Mouse (Mus musculus): ENCODE data around the gene Zfand5.

- TF ChIP-seq CTCF (IDR thresholded peaks at IDR 0.05; ENCODE audit: low read depth): no peak
- TF ChIP-seq EP300 (IDR thresholded peaks at IDR 0.05; ENCODE audit: low read depth): no peak
Measured at GRCm38 (mm10) chr19:21330305-21331115, 58.4 kb downstream of the Zfand5 start.
